Mouse (Mus musculus) heart, adult 18-20 months (tissue): Measurements from ENCODE around the gene 5430402E10Rik. TPM values are rescaled to one million over a fixed set of nuclear protein-coding genes. Genes with fewer than 3 reads are reported as not detected.
"Not testable (repeated sequence)": the region's sequence is repeated elsewhere in the genome, so short reads cannot be mapped to it uniquely, and the experiment has no call there.

Experiments used
- DNase-seq, 2 experiments: peaks; one replicate each; pipeline ENCODE4 v3.0.0; 2021 to 2022; ENCODE audit warnings: mixed read lengths in 1 of 2
- long read RNA-seq, 2 experiments: library from polyadenylated mRNA; stranded (forward); transcript quantifications; one replicate each; pipeline ENCODE4 v2.0.0; 2021
- total RNA-seq, 2 experiments: library from RNA; stranded (reverse); gene quantifications; 2 replicates each; pipeline ENCODE4 v1.2.3; 2021

Gene 5430402E10Rik
- total RNA-seq = not detected
- long read RNA-seq, experiment 1 = 0 reads
- long read RNA-seq, experiment 2 = 0 reads

- not testable (repeated sequence) for DNase-seq
Measured at GRCm38 (mm10) chrX:77924962-77925361, at the start of gene 5430402E10Rik. TSS of gene 5430402E10Rik (minus strand) at chrX:77925062.

GRCm38 (mm10) chrX:77880033-77880432 is 44.8 kb downstream of the 5430402E10Rik start:
- not testable (repeated sequence) for DNase-seq

Other genes with a start within 250 kb of the 5430402E10Rik start
- gene Prkx, start 128.8 kb downstream of the 5430402E10Rik start, total RNA-seq = 10 to 100 TPM; 14.6 to 16.5 TPM
- not detected for gene Pbsn, start 71.4 kb downstream of the 5430402E10Rik start, total RNA-seq
- gene Gm14744, start 60.3 kb downstream of the 5430402E10Rik start, total RNA-seq = not detected
- gene Obp1a, start 166.3 kb upstream of the 5430402E10Rik start, total RNA-seq = not detected
- not detected for gene Gm5938, start 200.4 kb upstream of the 5430402E10Rik start, total RNA-seq